ENCODE assay signal across 8 mouse cellular contexts in genomic region chr5:31082355-31082754, GRCm38 (mm10). TPM values are rescaled to one million over a fixed set of nuclear protein-coding genes. Genes with fewer than 3 reads are reported as not detected.
DNase-seq lines count a peak whose midpoint lies in the region; ATAC-seq lines count a peak whose summit lies in the region.

No protein-coding gene starts in this region.

- H3K4me1 ChIP-seq in heart, embryonic 12.5 days (replicated peaks) = peaks cover 37% of the 10 kb centered on the region
- H3K4me1 ChIP-seq in megakaryocyte, embryonic 14.5 days = peaks cover 27% of the 10 kb centered on the region

- H3K27ac ChIP-seq in heart, embryonic 12.5 days (ENCODE audit: poor library complexity, severe bottlenecking) = peak overlapping the region; percentile 62

- peak overlapping the region; percentile 67 for H3K4me2 ChIP-seq in heart, embryonic 12.5 days

- peak overlapping the region; percentile 29 for H3K4me3 ChIP-seq in heart, embryonic 12.5 days
- peak overlapping the region; percentile 66 for H3K4me3 ChIP-seq in megakaryocyte, embryonic 14.5 days (replicated peaks)

- peak; percentile 26 to 42 for DNase-seq in cerebellum, adult 18-20 months
- DNase-seq in cerebellum, adult 9-10 months = no peak
- DNase-seq in 416B (ENCODE audit: low read depth) = peak; percentile 59
- DNase-seq in c-Kit-positive CD71-negative TER-119-negative erythroid progenitor cells, embryonic 14.5 days (ENCODE audit: low read depth) = peak; percentile 68
- peak; percentile 70 to 79 for DNase-seq in kidney, postnatal 25 days
- DNase-seq in spleen, postnatal 14 days (ENCODE audit: low spot score in 2 of 2) = peak; percentile 39 to 73

- ATAC-seq in heart, embryonic 12.5 days (ENCODE audit: insufficient number of reproducible peaks, low FRiP score) = no peak

- peaks cover 12% of the 10 kb centered on the region for H3K27me3 ChIP-seq in heart, embryonic 12.5 days (replicated peaks)
- H3K27me3 ChIP-seq in megakaryocyte, embryonic 14.5 days (replicated peaks) = peaks cover 30% of the 10 kb centered on the region

- H3K36me3 ChIP-seq in heart, embryonic 12.5 days = peaks cover 19% of the 10 kb centered on the region
- H3K36me3 ChIP-seq in megakaryocyte, embryonic 14.5 days (replicated peaks; ENCODE audit: low read length) = peaks cover 25% of the 10 kb centered on the region

- H3K9me3 ChIP-seq in heart, embryonic 12.5 days (replicated peaks) = no peaks in the 10 kb centered on the region
- no peaks in the 10 kb centered on the region for H3K9me3 ChIP-seq in megakaryocyte, embryonic 14.5 days

- H3K9ac ChIP-seq in heart, embryonic 12.5 days = peak overlapping the region; percentile 13; the same call in 1 of the 2 replicates

- 8% methylated on average over 5 of the region's 5 CpGs for WGBS in heart, embryonic 12.5 days

RNA-seq across cellular contexts. Expression of gene Dnajc5g, which starts 23.7 kb away (rescaled TPM):
- not detected in 2 replicates for polyA plus RNA-seq in heart, embryonic 12.5 days (2016; fragmentation: Nextera tagmentation; extraction: Ambion mirVana)
- not detected in 2 replicates for polyA plus RNA-seq in megakaryocyte, embryonic 14.5 days (2012; ENCODE audit: insufficient read depth, low replicate concordance)

RNA-seq across cellular contexts. Expression of gene Slc30a3, which starts 25.7 kb away (rescaled TPM):
- 0.39 and 0.47 TPM in 2 replicates for polyA plus RNA-seq in heart, embryonic 12.5 days (2016; fragmentation: Nextera tagmentation; extraction: Ambion mirVana)
- not detected in 2 replicates for polyA plus RNA-seq in megakaryocyte, embryonic 14.5 days (2012; ENCODE audit: insufficient read depth, low replicate concordance)

RNA-seq across cellular contexts. Expression of gene Cad, which starts 27.8 kb away (rescaled TPM):
- polyA plus RNA-seq in heart, embryonic 12.5 days (2016; fragmentation: Nextera tagmentation; extraction: Ambion mirVana) = 38.4 and 39.2 TPM in 2 replicates
- 218 and 333 TPM in 2 replicates for polyA plus RNA-seq in megakaryocyte, embryonic 14.5 days (2012; ENCODE audit: insufficient read depth, low replicate concordance)

RNA-seq across cellular contexts. Expression of gene Slc5a6, which starts 33.6 kb away (rescaled TPM):
- 7.9 and 8.0 TPM in 2 replicates for polyA plus RNA-seq in heart, embryonic 12.5 days (2016; fragmentation: Nextera tagmentation; extraction: Ambion mirVana)
- polyA plus RNA-seq in megakaryocyte, embryonic 14.5 days (2012; ENCODE audit: insufficient read depth, low replicate concordance) = 5.0 and 8.2 TPM in 2 replicates

RNA-seq across cellular contexts. Expression of gene Trim54, which starts 34.2 kb away (rescaled TPM):
- 12.8 and 12.9 TPM in 2 replicates for polyA plus RNA-seq in heart, embryonic 12.5 days (2016; fragmentation: Nextera tagmentation; extraction: Ambion mirVana)
- polyA plus RNA-seq in megakaryocyte, embryonic 14.5 days (2012; ENCODE audit: insufficient read depth, low replicate concordance) = not detected in 2 replicates
